Mouse (Mus musculus): Measurements from ENCODE around the gene Cd5.

DNA sequence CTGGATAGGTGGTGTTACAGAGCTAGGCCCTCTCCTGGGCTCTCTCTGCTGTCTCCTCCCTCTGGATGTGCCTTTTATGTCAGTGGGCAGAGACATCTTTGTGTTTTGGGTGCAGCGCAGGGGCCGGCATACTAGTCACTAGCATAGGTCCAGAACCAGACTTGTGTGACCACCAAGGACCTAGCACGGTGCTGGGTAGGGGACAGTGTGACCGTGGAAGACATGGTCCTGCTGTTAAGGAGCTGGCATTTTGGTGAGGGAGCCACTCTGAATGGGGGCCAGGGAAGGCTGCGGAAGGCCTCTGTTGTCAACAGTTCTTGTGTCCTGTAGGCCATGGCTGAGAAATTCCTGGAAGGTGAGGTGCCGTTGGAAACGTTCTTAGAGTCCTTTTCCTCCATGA lies 26.6 kb downstream of the Cd5 start:
- TF ChIP-seq GATA1 (IDR thresholded peaks at IDR 0.05; ENCODE audit: low read length) (no peak), TAL1 (IDR thresholded peaks at IDR 0.05; ENCODE audit: low read length) (no peak)

All from erythroblast, embryonic 14.5 days (primary cell).